Mouse (Mus musculus): ENCODE data around the gene Polm. TPM values are rescaled to one million over a fixed set of nuclear protein-coding genes. Genes with fewer than 3 reads are reported as not detected.
A peak's percentile ranks its signal among the peaks of the same experiment; 100 is the strongest.

Polm gene
- 6.5 and 8.2 TPM in 2 replicates for polyA plus RNA-seq (2015; fragmentation: Nextera tagmentation; extraction: Ambion mirVana)

- H3K4me2 ChIP-seq (replicated peaks) = peak within 1 kb of the TSS; percentile 80
- under 1% methylated on average over 62 of the region's 63 CpGs for WGBS
These were observed at the start of gene Polm for GRCm38 (mm10) chr11:5837251-5838246. Polm (minus strand) TSS chr11:5838016.

GRCm38 (mm10) chr11:5887250-5887649, 49.4 kb upstream of the Polm start:
- Histone ChIP-seq H3K27me3 (no peaks in the 10 kb centered on the region), H3K9me3 (no peaks in the 10 kb centered on the region), H3K4me3 (replicated peaks) (no peak overlapping the region), H3K36me3 (no peaks in the 10 kb centered on the region), H3K4me1 (replicated peaks) (peaks cover 14% of the 10 kb centered on the region), H3K4me2 (replicated peaks) (no peak overlapping the region), H3K27ac (no peak overlapping the region; the same call in 1 of the 2 replicates), H3K9ac (replicated peaks) (peak overlapping the region; percentile 54)
- ATAC-seq = no peak
- WGBS = 4% methylated on average over 5 of the region's 5 CpGs

More at GRCm38 (mm10) chr11:5837251-5838246, at the start of gene Polm:
- H3K36me3 ChIP-seq = peaks cover 20% of the 10 kb centered on the region
- H3K4me1 ChIP-seq (replicated peaks) = peaks cover 16% of the 10 kb centered on the region
- no peaks in the 10 kb centered on the region for H3K9me3 ChIP-seq
- H3K27ac ChIP-seq = peak within 1 kb of the TSS; percentile 64
- peak within 1 kb of the TSS; percentile 76 for H3K9ac ChIP-seq (replicated peaks)
- H3K4me3 ChIP-seq (replicated peaks) = peak within 1 kb of the TSS; percentile 62
- H3K27me3 ChIP-seq = no peaks in the 10 kb centered on the region
- ATAC-seq = peak; percentile 97

GRCm38 (mm10) chr11:5886187-5886586, 48.4 kb upstream of the Polm start:
- 20% methylated on average over 9 of the region's 9 CpGs for WGBS
- H3K27me3 ChIP-seq = no peaks in the 10 kb centered on the region
- H3K4me1 ChIP-seq (replicated peaks) = peaks cover 13% of the 10 kb centered on the region
- no peak overlapping the region for H3K27ac ChIP-seq
- no peak overlapping the region for H3K4me2 ChIP-seq (replicated peaks)
- no peaks in the 10 kb centered on the region for H3K9me3 ChIP-seq
- H3K9ac ChIP-seq (replicated peaks) = no peak overlapping the region
- peak; percentile 57 for ATAC-seq
- no peaks in the 10 kb centered on the region for H3K36me3 ChIP-seq
- no peak overlapping the region for H3K4me3 ChIP-seq (replicated peaks)

GRCm38 (mm10) chr11:5882518-5882917, 44.7 kb upstream of the Polm start:
- Histone ChIP-seq H3K36me3 (no peaks in the 10 kb centered on the region), H3K9me3 (no peaks in the 10 kb centered on the region), H3K4me2 (replicated peaks) (no peak overlapping the region), H3K27ac (no peak overlapping the region), H3K4me3 (replicated peaks) (no peak overlapping the region), H3K9ac (replicated peaks) (no peak overlapping the region), H3K4me1 (replicated peaks) (peaks cover 21% of the 10 kb centered on the region), H3K27me3 (no peaks in the 10 kb centered on the region)
- no peak for ATAC-seq
- 80% methylated on average over 8 of the region's 8 CpGs for WGBS

GRCm38 (mm10) chr11:5879905-5880304, 42.1 kb upstream of the Polm start:
- ATAC-seq = no peak
- no peak overlapping the region for H3K9ac ChIP-seq (replicated peaks)
- WGBS = 57% methylated on average over 5 of the region's 5 CpGs

GRCm38 (mm10) chr11:5878661-5879060, 40.8 kb upstream of the Polm start:
- peak overlapping the region; percentile 87 for H3K27ac ChIP-seq
- H3K36me3 ChIP-seq = peaks cover 23% of the 10 kb centered on the region
- ATAC-seq = 0 out of 2 replicates have a peak, but pooled peaks have one; percentile 1

More at GRCm38 (mm10) chr11:5879905-5880304, 42.1 kb upstream of the Polm start:
- Histone ChIP-seq H3K27me3 (no peaks in the 10 kb centered on the region), H3K36me3 (peaks cover 11% of the 10 kb centered on the region), H3K27ac (no peak overlapping the region), H3K4me2 (replicated peaks) (no peak overlapping the region), H3K9me3 (no peaks in the 10 kb centered on the region), H3K4me3 (replicated peaks) (no peak overlapping the region), H3K4me1 (replicated peaks) (peaks cover 29% of the 10 kb centered on the region)

GRCm38 (mm10) chr11:5877921-5878526, 40.2 kb upstream of the Polm start, which contains the start of gene Pold2:
Pold2 (minus strand) TSS chr11:5878292.
- no peaks in the 10 kb centered on the region for H3K9me3 ChIP-seq
- H3K36me3 ChIP-seq = peaks cover 29% of the 10 kb centered on the region
- peak; percentile 99 for ATAC-seq
- peak within 1 kb of the TSS; percentile 67 for H3K4me2 ChIP-seq (replicated peaks)
- H3K4me1 ChIP-seq (replicated peaks) = peaks cover 29% of the 10 kb centered on the region
- WGBS = under 1% methylated on average over 52 of the region's 52 CpGs
- H3K9ac ChIP-seq (replicated peaks) = peak within 1 kb of the TSS; percentile 69
- peak within 1 kb of the TSS; percentile 65 for H3K4me3 ChIP-seq (replicated peaks)
- H3K27me3 ChIP-seq = no peaks in the 10 kb centered on the region
- H3K27ac ChIP-seq = peak within 1 kb of the TSS; percentile 87

More at GRCm38 (mm10) chr11:5878661-5879060, 40.8 kb upstream of the Polm start:
- Histone ChIP-seq H3K4me1 (replicated peaks) (peaks cover 29% of the 10 kb centered on the region), H3K27me3 (no peaks in the 10 kb centered on the region), H3K4me2 (replicated peaks) (peak overlapping the region; percentile 67), H3K9me3 (no peaks in the 10 kb centered on the region), H3K9ac (replicated peaks) (peak overlapping the region; percentile 69), H3K4me3 (replicated peaks) (peak overlapping the region; percentile 65)
- 41% methylated on average over 8 of the region's 8 CpGs for WGBS

GRCm38 (mm10) chr11:5877421-5877820, 39.6 kb upstream of the Polm start:
- no peak for ATAC-seq
- WGBS = 5% methylated on average over 5 of the region's 5 CpGs
- no peaks in the 10 kb centered on the region for H3K9me3 ChIP-seq
- no peaks in the 10 kb centered on the region for H3K27me3 ChIP-seq
- peak overlapping the region; percentile 68 for H3K9ac ChIP-seq (replicated peaks)
- peak overlapping the region; percentile 67 for H3K4me2 ChIP-seq (replicated peaks)
- H3K27ac ChIP-seq = no peak overlapping the region
- H3K4me3 ChIP-seq (replicated peaks) = peak overlapping the region; percentile 65
- H3K36me3 ChIP-seq = peaks cover 35% of the 10 kb centered on the region
- peaks cover 29% of the 10 kb centered on the region for H3K4me1 ChIP-seq (replicated peaks)

GRCm38 (mm10) chr11:5873192-5873591, 35.4 kb upstream of the Polm start:
- ATAC-seq = no peak

GRCm38 (mm10) chr11:5872707-5873106, 34.9 kb upstream of the Polm start:
- no peak overlapping the region for H3K4me3 ChIP-seq (replicated peaks)
- H3K9me3 ChIP-seq = no peaks in the 10 kb centered on the region
- H3K4me2 ChIP-seq (replicated peaks) = no peak overlapping the region
- peaks cover 19% of the 10 kb centered on the region for H3K4me1 ChIP-seq (replicated peaks)
- no peaks in the 10 kb centered on the region for H3K27me3 ChIP-seq
- ATAC-seq = no peak
- 95% methylated on average over 11 of the region's 11 CpGs for WGBS
- H3K27ac ChIP-seq = no peak overlapping the region
- H3K36me3 ChIP-seq = peaks cover 68% of the 10 kb centered on the region
- H3K9ac ChIP-seq (replicated peaks) = no peak overlapping the region

More at GRCm38 (mm10) chr11:5873192-5873591, 35.4 kb upstream of the Polm start:
- WGBS = 97% methylated on average over 9 of the region's 9 CpGs
- no peak overlapping the region for H3K9ac ChIP-seq (replicated peaks)
- H3K36me3 ChIP-seq = peaks cover 68% of the 10 kb centered on the region
- no peak overlapping the region for H3K4me3 ChIP-seq (replicated peaks)
- no peak overlapping the region for H3K4me2 ChIP-seq (replicated peaks)
- H3K27me3 ChIP-seq = no peaks in the 10 kb centered on the region
- peaks cover 20% of the 10 kb centered on the region for H3K4me1 ChIP-seq (replicated peaks)
- no peak overlapping the region for H3K27ac ChIP-seq
- no peaks in the 10 kb centered on the region for H3K9me3 ChIP-seq

GRCm38 (mm10) chr11:5870069-5870468, 32.3 kb upstream of the Polm start:
- ATAC-seq = no peak
- no peaks in the 10 kb centered on the region for H3K27me3 ChIP-seq
- H3K36me3 ChIP-seq = peaks cover 59% of the 10 kb centered on the region
- WGBS = 90% methylated on average over 16 of the region's 16 CpGs
- H3K9me3 ChIP-seq = no peaks in the 10 kb centered on the region
- H3K4me2 ChIP-seq (replicated peaks) = no peak overlapping the region
- no peak overlapping the region for H3K4me3 ChIP-seq (replicated peaks)
- no peak overlapping the region for H3K9ac ChIP-seq (replicated peaks)
- H3K27ac ChIP-seq = no peak overlapping the region
- no peaks in the 10 kb centered on the region for H3K4me1 ChIP-seq (replicated peaks)

- 95% methylated on average over 16 of the region's 16 CpGs for WGBS
- H3K4me1 ChIP-seq (replicated peaks) = no peaks in the 10 kb centered on the region
- no peak overlapping the region for H3K9ac ChIP-seq (replicated peaks)
- peaks cover 52% of the 10 kb centered on the region for H3K36me3 ChIP-seq
- no peak overlapping the region for H3K4me3 ChIP-seq (replicated peaks)
- H3K4me2 ChIP-seq (replicated peaks) = no peak overlapping the region
- no peak for ATAC-seq
- no peak overlapping the region for H3K27ac ChIP-seq
- no peaks in the 10 kb centered on the region for H3K9me3 ChIP-seq
- no peaks in the 10 kb centered on the region for H3K27me3 ChIP-seq
These were observed 31.5 kb upstream of the Polm start for GRCm38 (mm10) chr11:5869331-5869730.
